Mouse (Mus musculus) Muller cell, postnatal 12 days (primary cell): ENCODE measurements at regions not wholly inside any gene's neighbourhood (a gene's known extent, or its start where the extent isn't known, plus 50 kb on each side); places are given as distances from the start of the nearest gene placed in this dataset.

ENCODE experiments used
- DNase-seq: peaks from one replicate; pipeline ENCODE4 v3.0.0-alpha.2; 2015; ENCODE audit errors: inconsistent ontology term

DNA sequence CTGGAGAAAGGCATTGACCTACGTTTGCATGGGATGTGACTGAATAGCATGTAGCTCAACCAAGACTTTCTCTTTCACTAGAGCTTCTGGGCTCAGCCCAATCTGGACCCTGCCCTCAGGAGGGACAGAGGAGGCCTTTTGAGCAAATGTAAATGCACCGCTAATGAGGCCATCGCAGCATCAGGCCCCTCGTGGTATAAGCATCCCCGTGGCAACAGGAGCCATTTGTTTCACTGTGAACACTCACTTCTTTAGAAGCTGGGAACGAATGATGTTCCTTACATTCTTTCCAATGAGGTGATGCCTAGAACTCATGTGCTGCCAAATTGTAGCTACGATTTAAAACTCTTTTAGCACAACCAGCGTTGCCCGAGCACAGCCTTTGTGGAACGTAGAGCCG, 279.0 kb upstream of the Gjb5 start:
- DNase-seq = no peak

DNA sequence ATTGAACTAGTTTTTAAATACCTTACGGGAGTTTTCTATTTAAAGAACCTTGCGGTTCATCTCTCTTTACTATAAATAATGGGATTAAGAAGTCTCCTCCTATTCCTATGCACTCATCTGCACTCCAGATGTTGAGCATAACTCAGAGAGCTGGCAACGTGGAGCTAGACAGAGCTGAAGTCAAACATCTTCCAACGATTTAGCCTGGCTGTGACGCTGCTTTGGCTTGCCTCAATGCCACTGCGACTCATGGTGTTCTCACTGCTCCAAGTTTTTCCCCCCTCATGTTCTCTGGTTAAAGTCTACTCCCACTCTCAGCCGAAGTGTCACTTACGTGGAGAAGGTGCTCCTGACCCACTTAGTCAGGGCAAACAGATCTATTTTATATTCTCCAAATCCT, 277.3 kb upstream of the Gjb5 start:
- no peak for DNase-seq

DNA sequence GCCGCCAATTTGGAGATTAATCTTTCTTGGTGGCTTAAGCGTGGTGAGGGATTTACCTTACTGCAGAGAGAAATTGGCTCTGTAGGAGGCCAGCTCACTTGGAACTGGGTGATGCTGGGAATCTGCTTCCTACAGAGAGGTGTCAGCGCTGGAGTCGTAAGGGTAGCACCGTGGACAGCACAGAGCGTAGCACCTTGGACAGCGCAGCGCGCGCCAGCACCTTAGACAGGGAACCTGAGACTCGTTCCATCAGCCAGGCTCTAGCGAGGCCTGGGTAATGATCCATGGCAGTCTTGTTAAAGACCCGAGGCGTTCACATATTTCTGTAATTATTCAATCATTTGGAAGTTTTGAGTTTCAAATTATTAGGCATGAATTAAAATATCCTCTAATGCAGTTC, 261.9 kb upstream of the Gjb5 start:
- DNase-seq = peak; percentile 71

DNA sequence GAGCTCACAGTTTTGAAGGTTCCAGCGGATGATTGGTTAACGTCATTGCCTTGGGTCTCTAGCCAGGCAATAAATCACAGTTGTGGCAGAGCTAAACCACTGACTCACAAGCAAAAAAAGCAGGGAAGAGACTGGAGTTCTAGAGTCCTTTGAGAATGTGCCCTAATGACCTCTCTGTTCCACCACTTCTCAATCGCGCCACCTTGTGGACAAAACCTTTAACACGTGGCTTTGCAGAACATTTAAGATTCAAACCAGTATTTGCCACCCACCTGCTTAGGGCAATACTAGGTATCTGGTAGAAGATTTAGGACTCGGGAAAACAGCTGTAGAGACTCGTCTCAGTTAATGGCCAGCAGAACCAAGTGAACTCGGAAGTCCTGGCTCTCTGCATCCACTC, 254.8 kb upstream of the Gjb5 start:
- DNase-seq = no peak

DNA sequence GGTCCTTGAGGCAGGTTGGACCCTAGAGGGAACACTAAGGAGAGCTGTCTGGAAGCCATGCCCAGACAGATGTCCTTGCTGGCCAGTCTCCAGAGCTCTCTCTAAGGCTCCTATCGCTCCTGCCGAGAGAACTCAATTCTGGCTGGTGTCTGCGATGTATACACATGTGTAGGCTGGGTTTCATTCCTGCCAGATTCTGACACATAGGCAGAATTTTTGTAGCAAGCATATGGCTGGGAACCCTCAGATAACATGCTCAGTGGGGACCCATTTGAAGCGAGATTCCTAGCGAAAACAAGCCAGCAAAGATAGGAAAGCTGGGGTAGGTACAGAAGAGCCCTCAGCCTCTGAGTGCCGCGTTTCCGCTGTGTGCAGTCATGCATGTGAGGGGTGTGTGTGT, 242.9 kb upstream of the Gjb5 start:
- DNase-seq = no peak

DNA sequence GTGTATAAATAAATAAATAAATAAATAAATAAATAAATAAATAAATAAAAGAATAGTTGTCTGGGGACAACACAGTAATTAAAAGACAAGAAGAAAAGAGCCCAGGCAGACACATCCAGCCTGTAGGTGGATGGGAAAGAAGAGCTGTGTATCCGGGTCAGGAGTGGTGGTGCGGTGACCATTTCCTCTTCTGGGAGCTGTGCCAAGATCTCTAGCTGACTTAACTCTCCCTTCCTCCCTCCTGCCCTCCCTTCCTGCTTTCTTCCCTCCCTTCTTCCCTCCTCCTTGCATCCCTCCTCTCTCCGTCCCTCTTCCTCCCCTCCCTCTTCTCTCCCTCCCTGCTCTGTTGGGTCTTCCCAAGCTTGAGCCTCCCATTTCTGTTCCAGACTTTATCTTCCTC, 240.6 kb upstream of the Gjb5 start:
- DNase-seq = no peak

DNA sequence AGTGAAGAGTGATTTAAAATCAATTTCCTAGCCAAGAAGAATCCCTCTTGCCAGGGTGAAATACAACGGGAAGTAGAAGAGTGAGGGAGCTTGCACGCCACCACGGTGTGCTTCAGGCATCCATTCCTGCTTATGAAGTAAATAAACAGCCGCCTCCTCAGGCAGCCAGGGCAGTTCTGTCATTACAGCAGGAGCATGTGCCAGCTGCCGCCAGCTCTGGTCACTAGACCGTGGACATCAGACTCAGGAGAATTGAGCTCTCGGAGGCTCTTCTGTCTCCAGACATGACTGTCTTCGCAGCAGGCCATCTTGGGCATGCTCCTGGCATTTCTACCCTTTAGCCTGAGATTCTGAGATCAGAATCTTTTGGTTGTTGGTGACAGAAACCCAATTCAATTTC, 236.1 kb upstream of the Gjb5 start:
- no peak for DNase-seq

DNA sequence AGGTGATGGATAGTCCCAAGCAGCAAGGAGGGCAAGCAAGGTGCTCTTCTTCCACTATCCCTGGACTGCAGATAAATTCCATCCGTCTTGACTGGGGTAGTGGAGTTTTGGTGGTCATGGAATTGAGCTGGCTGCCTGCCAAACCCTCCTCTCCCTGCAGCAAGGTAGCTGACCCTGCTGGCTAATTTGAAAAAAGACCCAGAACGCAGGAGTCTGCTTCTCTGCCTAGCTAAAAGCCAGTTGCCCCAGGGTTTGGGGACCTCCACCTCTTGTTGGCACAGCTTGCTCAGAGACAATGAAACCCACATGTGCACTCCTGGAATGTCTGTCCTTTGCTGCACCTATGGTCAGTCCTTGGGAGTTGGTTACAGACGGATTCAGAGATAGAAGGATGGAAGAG, 233.6 kb upstream of the Gjb5 start:
- DNase-seq = no peak

DNA sequence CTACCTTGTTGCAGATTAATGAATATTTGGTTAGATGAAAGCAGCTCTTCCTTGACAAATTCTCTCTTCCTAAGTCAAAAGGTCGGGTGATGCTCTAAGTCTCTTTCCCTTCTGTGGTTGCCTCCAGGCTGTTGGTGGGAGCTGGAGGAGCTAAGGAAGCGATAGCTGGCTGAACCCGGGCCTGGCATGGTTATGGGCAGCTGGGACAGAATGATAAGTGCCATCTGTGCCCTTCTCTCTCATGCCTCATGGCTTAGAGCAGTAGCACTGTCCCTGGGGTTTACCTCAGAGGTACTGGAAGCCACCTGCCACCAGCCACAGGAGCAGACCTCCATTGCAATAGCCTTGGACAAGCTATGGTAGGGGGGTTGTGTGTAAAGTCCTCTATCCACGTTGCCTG, 228.8 kb upstream of the Gjb5 start:
- DNase-seq = no peak

DNA sequence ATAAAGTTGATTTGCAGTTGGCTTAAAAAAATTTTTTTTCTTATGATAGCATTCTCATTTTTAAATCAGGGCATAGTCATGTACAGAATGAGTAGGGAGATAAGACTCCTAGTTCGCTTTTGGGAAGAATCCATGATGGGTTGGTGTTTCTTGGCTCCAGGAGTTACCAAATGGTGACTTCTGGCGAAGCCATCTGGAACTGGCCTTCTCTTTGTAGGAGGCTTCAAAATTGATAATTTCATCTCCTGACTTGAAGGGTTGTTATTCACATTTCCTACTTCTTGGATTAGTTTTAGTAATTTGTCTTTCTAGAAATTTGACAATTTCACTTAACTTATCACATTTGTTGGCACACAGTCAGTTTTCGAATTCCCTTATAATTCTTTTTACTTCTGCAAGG, 218.5 kb upstream of the Gjb5 start:
- DNase-seq = no peak

DNA sequence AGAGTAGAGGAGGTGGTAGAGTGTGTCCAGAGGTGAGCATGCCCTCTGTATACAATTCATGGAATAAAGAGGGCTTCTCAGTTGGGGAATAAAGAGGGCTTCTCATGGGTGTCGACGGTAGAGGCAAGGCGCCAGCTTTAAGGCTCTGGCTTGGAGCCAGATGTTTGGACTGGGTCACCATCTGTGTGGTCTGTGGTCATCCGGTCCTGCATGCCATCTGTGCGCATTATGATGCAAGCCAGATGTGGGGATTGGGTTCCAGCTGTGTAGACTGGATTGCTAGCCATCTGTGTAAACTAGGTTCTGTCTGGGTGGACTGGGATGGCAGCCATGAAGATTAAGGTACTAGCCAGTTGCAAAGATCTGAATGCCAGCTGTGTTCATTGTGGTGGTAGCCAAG, 204.6 kb upstream of the Gjb5 start:
- DNase-seq = no peak

DNA sequence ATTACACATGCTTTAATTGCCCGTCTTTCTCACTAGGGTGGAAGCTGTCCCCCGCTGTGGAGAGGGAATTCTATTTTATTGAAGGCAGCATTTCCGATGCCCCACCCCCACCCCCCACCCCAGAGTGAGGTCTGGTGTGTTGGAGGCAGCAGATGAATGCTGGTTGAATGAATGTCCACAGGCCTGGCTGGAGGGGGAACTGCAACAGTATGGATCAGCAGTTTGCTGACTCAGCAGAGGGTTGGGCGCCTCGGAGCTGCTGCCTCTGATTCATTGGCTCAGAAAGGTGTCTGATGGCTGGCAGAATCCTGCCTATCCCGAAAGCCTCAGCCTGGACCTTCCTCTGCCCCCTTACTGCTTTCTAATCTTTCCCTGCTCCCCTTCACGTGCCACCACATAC, 200.6 kb upstream of the Gjb5 start:
- peak; percentile 8 for DNase-seq

DNA sequence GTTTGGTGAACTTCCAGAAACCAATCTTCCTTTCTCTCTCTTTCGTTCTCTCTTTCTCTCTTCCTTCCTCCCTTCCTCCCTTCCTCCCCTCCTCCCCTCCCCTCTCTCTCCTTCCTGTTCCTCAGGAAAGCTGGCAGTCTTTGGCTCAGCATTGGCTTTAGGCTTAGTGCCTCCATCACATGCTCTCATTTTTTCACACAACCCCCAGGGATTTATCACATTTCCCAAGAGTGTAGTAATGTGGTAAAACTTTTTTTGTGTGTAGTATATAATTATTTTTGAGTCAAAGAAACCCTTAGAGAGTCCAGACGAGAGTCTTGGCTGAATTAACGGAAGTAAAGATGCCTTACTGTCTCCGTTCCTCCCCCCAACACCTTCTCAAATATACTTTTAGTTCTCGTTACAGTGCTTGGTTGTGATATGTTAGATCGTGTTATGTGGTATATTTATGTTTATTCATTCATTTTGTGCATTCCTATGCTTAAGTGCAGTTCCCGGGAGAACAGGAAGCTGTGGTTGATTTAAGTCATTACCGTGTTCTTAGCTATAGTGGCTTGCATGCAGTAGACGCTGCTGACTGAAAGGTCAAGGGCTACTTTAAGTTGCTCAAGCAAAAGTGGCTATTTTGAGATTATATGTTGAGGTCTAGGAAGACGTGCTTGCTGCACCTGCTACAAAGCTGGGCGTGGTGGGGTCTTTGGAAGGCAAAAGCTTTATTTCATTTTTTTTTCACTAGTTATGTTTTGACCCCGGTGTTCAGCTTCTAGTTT, 194.7 kb upstream of the Gjb5 start:
- no peak for DNase-seq

DNA sequence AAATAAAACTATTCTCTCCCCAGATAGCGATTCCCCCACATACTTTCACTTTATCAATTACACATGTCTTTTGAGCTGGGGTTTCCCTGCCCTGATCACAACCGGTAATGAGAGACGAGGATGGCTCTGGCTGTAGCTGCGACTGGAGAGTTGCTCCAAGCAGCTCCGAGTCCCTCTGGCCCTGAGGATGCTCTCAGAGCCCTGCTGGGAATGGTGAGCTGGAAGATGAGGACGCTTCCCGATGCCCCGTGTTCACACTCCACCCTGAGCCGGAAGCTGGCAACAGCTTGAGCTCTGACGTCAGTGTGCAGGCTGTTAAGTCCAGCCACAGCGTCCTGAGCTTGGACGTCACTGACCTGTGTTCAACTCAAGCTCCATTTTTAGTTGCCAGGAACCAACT, 191.6 kb upstream of the Gjb5 start:
- DNase-seq = no peak

DNA sequence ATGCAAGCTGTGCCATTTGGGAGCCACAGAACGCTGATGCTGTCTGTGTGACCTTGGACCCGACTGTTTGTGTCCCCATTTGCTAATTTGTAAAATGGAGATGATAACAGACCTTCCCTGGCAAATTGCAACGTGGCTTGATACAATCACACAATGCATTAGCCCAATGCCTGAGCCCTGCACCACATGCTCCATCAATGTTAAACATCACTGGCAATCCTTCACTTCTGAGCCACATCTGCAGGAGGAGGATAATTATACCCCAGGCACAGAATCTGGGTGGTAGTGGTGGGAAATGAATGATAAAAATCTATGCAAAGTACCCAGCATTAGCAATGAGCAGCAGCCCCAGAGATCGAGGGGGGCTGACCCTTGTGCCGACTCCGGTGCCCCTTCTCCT, 191.0 kb upstream of the Gjb5 start:
- DNase-seq = no peak

DNA sequence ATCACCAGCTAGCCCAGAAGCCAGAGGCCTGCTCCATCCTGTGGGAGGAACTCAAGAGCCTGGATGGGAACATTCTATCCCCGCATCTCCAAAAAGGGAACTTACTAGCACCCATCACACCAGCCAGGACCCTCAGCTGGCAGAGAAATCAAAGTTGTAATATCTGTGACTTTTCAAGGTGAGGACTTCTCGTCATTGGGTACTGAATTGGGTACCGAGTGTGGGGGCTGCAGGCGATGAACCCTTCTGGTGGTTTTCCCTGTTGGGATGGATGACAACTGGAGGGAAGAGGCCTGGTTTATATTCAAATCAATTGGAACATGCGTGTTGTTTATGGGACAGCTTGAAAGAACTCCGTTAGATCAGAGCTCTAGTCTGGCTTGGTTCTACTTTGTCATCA, 187.1 kb upstream of the Gjb5 start:
- no peak for DNase-seq

DNA sequence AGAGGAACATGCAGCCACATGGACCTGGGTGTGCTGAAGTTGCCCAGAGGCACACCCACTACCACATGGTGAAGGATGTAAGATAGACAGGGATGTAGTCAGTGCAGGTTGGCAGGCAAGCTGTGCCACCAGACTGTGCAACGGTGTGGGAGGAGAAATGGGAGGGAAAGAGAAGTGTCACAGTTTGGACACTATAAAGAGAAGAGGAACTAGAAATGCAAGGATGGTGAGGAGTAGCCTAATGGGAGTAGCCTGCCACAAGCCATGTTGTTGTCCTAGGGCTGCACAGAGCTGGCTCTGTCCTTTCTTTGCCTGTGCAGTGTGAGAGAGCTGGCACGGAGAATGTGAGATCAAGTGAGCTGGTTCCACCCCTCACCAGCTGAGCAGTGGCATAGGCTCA, 185.3 kb upstream of the Gjb5 start:
- no peak for DNase-seq

DNA sequence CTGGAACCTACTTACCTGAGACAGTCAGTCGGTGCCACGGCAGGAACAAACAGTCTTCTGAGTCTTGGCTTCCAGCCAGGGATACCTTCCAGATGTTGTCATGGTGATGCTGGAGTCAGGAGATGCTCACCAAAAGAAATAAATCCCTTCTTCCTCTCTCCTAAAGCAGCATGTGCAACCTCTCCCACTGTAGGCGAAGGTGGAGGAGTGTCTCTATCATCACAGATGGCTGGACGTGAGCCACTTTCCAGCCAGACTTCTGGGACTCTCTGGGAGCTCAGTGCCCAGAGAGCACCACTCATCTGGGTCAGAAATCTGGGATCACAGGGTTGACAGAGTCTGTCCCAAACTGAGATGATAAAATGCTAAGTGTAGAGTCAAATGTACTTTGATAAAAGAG, 184.8 kb upstream of the Gjb5 start:
- no peak for DNase-seq

DNA sequence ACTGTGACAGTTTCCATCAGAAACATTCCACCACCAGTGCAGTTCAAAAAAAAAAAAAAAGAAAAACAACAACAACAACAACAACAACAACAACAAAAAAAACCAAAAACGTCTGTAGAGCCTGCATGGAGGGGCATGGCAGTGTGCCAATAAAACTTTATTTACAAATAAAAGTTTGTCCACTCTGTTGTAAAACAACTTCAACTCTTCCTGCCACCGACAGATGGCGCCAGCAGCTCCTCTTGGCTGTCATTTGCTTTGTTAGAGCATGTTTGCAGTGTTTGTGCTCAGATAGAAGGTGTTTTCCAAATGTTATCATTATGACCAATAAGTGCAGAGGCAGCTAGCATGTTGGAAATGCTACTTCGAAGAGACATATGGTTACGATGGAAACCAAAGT, 179.0 kb upstream of the Gjb5 start:
- peak; percentile 14 for DNase-seq

DNA sequence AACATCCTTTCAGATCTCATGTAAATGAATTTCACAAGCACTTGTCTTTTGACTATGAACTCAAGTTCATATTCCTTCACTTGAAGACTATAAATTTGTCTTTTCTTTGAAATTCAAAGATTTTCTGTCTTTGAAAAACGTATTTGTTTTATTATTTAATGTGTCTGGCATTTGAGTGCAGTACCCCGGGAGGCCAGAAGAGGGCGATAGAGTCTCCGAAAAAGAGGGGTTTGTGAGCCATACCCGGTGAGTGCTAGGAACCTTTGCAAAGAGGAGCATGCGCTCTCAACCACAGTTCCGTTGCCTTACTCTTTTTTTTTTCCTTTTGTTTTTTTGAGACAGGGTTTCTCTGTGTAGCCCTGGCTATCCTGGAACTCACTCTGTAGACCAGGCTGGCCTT, 177.6 kb upstream of the Gjb5 start:
- DNase-seq = no peak

DNA sequence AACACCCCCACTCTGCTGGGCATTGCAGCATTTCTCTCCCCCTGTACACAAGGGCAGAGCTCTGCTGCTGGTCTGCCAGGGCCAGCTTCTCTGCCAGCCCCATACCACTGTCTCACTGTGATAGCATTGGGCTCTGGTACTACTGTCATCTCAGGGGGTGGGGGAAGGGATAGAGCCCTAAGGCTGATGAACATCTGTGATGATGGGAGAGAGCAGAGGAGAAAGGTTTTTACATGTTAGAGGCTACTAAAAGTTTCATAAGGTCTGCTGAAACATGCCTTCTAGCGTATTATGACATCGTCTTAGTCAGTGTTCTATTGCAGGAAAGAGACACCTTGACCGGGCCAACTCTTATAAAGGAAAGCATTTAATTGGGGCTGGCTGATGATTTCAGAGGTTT, 176.4 kb upstream of the Gjb5 start:
- no peak for DNase-seq

DNA sequence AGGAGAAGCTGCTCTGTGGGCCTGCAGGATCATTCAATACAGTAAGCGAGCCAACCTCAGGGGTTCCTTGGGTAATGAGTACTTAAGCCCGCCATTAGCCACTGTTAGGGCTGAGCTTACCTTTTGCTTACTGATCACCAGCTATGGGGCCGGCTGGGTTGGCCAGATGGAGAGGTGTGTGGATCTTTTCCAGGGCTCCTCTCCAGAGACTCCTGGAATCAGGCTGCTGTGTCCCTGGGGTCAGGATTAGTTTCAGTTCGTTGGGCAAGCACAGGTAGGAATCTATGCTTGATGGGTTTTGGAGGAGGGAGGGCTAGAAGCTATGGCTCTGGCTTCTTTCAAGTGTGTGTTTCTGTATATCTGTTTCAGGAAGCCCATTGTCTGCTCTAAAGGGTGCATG, 175.7 kb upstream of the Gjb5 start:
- DNase-seq = no peak

DNA sequence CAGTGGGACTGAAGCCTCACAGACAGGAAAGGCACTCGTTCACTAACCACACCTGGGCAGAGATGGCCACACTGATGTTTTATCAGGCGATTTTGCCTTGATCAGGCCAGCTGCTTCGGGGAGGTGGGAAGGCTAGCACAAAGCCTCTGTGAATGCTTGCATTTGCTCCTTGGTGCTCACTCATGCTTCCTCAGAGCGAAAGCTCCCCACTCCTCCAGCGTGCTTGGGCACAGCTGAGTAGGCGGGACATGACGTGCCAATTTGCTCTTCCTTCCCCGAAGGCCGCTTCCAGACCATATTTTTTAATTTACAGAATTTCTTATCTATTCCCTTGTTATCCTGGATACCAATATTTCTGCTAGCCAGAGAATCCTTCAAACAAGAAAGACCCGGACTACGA, 172.8 kb upstream of the Gjb5 start:
- DNase-seq = no peak

DNA sequence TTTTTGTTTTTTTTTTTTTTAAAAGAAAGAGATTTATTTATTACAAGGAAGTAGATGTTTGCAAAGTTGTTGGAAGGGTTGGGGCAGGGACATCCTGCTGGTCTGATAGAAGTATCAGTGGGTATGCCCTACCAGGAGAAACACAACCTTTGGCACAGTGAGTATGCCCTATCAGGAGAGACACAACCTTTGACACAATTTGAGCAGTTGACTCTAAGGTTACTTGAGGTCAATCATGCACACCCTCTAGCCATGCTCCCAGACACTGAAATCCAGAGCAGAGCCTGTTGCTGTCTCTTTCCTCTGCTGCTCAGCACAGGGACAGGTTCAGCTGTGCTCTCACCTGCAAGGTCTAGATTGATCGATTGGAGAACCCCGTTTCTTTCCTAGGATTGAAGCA, 164.2 kb upstream of the Gjb5 start:
- no peak for DNase-seq
